Mouse (Mus musculus) naive thymus-derived CD4-positive, alpha-beta T cell, adult 2 months (primary cell): ENCODE measurements around the gene Runx2.

Source experiments
- DNase-seq: peaks from one replicate; pipeline ENCODE4 v3.0.0-alpha.2; 2011; ENCODE audit warnings: low read depth

The Runx2 gene

GRCm38 (mm10) chr17:44528617-44529016 lies 286.0 kb downstream of the Runx2 start:
- DNase-seq, result no peak

GRCm38 (mm10) chr17:44524146-44524545 lies 290.5 kb downstream of the Runx2 start:
- DNase-seq, result no peak

GRCm38 (mm10) chr17:44522906-44523305 lies 291.7 kb downstream of the Runx2 start:
- DNase-seq, result no peak

DNA sequence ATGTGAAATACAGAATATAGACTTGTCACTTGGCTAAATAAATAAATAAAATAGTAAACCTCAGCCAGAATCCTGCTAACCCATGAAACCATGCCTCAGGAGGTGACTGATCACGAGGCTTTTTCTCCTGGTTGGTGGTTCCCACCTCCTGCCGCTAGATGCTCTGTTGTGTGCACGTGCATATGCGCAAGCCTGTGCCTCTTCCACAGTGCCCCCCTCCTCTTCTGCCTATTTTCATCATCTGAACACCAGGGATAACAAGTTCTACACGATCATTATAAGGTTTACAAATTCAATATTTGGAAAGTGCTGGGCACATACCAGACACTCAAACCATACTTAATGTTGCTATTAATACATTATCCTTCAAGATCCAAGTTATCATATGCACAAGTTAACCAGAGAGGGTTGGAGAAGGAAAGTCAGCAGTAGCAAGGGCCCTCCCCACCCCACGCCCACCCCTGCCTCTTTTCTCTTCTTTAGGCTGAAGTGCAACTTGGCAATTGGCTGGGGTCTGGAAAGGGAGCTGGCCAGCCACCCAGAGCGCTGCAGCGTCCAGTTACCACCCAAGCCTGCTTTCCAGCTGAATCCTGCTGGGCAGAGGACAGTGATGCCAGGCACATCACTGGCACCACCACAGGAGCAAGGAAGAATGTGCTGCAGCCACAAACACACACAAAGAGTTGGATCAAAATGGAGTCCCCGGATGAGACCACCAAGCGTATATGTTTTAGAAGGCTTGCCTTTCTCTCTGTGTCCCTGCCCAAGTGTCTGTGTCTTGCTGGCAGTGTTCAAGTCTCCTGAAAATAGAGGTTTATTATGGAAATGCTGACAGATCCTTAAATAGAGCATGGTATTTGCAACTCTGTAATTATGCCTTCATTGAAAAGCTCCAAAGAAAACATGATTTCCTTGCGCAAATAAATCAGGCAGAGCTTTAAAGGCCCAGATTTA lies 294.2 kb downstream of the Runx2 start:
- no peak for DNase-seq

DNA sequence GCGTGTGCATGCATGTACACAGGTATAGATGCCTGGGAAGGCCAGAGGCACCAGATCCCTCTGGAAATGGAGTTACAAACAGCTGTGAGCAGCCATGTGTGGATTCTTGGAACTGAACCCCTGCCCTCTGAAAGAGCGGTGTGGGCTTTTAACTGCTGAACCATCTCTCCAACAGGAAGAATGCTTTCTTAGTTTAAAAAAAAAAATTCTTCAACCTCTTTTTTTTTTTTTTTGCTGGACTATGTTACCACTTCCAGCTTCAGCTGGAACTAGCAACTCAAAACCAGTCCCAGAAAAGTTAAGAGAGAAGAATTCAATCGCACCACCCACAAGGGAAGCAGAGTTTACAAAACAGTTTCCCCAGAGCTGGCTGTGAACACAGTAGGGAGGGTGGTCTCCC lies 295.2 kb downstream of the Runx2 start:
- DNase-seq, result no peak

DNA sequence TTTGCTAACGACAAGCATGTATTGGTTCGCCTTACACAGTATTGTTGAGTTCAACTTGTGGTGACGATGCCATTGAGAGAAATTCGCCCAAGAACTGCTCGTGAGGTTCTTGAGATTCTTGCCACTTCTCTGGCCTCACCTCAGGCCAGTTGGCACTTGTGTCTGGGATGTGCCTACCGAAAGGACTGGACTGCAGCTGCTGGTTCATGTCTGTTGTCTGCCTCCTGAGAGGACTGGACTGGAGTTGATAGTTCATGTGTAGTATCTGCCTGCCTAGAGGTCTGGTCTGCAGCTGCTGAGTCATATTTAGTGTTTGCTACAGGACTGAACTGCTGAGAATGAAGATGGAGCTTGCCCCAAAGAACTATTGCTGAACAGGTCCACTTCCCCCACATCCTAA lies 296.4 kb downstream of the Runx2 start:
- no peak for DNase-seq

GRCm38 (mm10) chr17:44508198-44508715 lies 306.3 kb downstream of the Runx2 start:
- no peak for DNase-seq

DNA sequence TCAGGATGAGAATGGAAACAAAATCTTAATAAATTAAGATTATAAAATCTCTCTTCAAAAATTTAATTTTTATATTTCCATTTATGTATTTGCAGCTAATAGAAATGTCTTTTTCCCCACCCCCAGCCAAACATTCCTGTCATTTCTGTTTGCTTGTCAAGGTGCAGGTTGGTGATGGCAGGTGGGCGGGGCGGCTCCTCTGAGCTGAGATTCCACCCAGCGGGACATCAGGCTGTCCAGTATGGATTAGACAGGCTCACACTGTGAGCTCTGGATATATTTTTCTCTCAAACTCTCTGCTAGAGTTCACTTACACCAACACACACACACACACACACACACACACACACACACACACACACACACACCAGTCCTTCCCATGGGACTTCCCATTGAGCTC lies 306.9 kb downstream of the Runx2 start:
- no peak for DNase-seq

- DNase-seq, result no peak
Observed at GRCm38 (mm10) chr17:44506524-44506923, 308.1 kb downstream of the Runx2 start.

DNA sequence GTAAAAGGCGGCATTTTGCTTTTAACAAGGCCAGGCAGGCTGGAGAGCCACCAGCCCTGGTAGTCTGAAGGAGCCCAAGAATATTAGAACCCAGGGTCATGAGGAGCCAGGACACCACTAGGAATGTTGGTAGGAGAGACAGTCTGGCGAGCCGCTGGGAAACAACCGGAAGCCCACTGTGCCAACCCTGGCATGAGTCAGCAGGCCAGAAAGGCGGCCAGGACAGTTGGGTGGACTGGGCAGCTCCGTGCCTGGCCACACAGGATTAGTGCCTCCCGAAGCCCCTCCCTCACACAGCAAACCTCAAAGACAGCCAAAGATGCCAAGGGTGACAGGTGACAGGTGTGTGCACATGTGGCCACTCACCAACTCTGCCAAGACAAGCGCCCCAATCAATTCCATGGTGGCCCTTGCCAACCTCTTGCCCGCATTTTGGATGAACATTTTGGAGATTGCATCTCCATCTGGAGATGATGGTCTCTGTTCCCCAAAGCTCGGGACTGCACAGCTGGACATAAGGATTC lies 309.7 kb downstream of the Runx2 start:
- DNase-seq, result no peak

DNA sequence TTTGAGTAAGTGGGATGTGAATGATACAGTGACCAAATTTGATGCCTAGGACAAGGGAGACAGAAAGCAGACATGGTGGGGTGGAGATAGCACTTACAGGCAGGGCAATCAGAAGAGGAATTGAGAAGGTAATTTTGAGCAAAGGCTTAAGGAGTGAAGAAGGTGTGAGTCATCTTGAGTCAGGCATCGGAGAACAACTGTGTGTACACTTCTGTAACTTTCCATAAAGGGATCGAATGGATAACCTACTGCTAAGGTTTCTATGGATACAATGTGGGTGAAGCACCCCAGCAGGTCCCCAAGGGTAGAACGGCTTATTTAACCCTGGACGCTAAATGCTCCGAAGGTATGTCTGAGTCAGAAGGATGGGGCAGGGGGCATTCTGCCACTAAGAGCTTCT lies 312.4 kb downstream of the Runx2 start:
- DNase-seq, result no peak

- DNase-seq, result no peak
Observed at GRCm38 (mm10) chr17:44500306-44500899, 314.2 kb downstream of the Runx2 start.

DNA sequence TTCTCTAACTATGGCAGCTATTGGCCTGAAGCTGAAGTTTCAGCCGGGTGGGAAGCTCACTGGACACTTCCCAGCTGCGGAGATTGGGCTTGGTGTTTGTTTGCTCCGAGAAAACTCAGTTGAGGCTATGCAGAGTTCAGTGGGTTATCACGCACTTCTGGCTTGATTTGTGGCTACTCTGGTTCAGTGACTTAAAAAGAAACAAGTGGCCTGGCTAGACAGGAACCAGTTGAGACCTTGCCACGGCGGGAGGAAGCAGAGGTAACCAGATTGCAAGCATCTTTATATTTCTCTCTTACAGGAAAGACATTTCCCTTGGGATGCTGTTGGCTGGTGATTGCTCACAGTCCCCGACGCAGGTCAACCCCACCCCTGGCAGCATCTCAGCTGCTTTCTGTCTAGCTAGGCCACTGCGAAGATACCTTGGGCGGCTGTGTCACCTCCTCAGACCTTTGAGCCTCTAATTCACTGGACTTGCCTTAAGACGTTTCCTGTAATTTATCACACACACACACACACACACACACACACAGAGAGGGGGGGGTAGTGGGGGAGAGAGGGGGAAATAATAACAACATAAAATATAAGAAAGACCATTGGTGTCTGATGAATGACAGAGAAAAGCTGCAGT lies 324.3 kb downstream of the Runx2 start:
- no peak for DNase-seq

GRCm38 (mm10) chr17:44489346-44489745 lies 325.3 kb downstream of the Runx2 start:
- no peak for DNase-seq

- no peak for DNase-seq
Observed at GRCm38 (mm10) chr17:44487514-44488244, 326.9 kb downstream of the Runx2 start.

DNA sequence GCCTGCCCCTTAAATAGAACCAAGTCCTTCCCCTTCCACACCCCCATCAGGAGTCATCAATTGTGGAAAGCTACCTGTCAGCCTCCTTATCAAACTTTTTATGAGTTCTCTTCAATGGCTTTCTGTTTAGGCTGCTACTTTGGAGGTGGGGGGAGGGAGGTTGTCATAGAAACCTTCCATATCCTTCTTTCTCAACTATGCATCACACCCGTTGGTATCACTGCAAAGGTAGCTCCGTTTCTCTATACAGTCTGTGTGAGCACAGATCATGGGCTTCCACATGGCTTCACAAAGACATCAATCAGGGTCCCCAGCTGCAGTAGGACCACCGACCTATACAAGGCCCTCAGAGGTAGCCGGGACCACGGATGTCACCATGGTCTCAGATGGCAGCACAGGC lies 329.3 kb downstream of the Runx2 start:
- no peak for DNase-seq

DNA sequence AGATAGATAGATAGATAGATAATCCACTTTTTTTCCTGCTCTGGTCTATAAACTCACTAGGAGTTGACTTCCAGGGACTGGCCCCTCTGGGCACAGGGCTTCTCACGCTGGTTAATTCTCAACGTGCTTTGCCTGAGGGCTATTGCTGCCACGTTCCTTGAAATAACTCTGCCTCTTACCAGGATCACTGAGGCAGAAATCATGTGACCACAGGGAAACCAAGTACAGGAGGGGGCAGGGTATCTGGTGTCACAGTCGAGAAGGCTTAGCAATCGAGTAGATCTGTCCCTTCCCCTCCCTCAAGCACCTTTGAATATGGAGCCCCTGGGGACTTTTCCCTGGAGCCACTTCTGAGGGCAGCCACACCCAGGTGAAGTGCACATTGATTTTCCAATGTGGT lies 334.7 kb downstream of the Runx2 start:
- no peak for DNase-seq

DNA sequence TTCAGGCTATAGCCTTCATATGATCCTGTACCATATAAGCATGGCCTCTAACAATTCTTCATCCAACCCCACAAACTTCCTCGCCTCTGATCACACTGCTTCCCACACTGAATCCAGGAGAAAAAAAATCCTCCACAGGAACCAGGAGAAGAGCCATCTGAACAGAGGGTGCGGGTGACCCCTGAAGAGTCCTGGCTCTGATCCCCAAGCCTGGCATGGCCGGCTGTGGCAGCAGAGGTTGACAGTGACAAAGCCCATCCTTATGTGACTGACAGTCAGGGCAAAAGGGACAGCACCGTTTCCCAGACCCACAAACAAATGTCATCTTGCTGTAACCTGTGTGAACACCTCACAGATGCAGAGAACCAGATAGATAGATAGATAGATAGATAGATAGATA lies 335.1 kb downstream of the Runx2 start:
- DNase-seq, result no peak

GRCm38 (mm10) chr17:44475910-44476309 lies 338.7 kb downstream of the Runx2 start:
- DNase-seq, result no peak

DNA sequence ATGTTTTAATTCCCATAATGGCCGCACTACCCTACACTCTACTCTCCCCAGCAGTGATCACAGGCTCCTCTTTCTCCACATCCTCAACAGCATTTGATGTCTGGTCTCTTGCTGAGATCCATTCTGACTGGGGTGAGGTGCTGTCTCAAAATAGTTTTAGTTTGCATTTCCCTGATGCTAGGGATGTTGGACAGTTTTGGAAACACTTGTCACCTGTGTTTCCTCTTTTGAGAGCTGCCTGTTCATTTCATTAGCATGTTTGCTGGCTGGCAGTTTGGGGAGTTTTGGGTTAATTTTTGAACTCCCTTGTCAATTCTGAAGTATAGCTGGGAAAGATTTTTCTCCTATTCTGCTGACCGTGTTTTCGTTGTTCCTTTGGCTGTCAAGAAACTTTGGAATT lies 340.3 kb downstream of the Runx2 start:
- DNase-seq, result no peak

- DNase-seq, result no peak
Observed at GRCm38 (mm10) chr17:44472695-44473094, 341.9 kb downstream of the Runx2 start.

- DNase-seq, result no peak
Observed at GRCm38 (mm10) chr17:44463679-44464078, 350.9 kb downstream of the Runx2 start.
